Mouse (Mus musculus) CH12.LX (cell line): ENCODE measurements at regions not wholly inside any gene's neighbourhood (a gene's known extent, or its start where the extent isn't known, plus 50 kb on each side); places are given as distances from the start of the nearest gene placed in this dataset.

Experiments
- CHD1 ChIP-seq: IDR thresholded peaks from 2 replicates; pipeline ENCODE4 v1.6.1; 2012; ENCODE audit warnings: low read depth, low read length, improper control_type of control experiment, inconsistent platforms
- CTCF ChIP-seq, 2 experiments: IDR thresholded peaks in 1 of 2; conservative IDR thresholded peaks in 1 of 2; 2 replicates each; pipeline ENCODE4 v1.5.1; 2011 to 2012; ENCODE audit warnings: low read depth in 2 of 2, low read length in 2 of 2, improper control_type of control experiment in 1 of 2, inconsistent platforms in 1 of 2, mild to moderate bottlenecking in 1 of 2, moderate library complexity in 1 of 2
- ELF1 ChIP-seq: IDR thresholded peaks from 2 replicates; pipeline ENCODE4 v1.6.1; 2014; ENCODE audit warnings: low read depth, mild to moderate bottlenecking, inconsistent platforms, low read length, improper control_type of control experiment
- EP300 ChIP-seq: IDR thresholded peaks from 2 replicates; pipeline ENCODE4 v1.6.1; 2011; ENCODE audit warnings: low read length, improper control_type of control experiment
- HCFC1 ChIP-seq: IDR thresholded peaks from 2 replicates; pipeline ENCODE4 v1.6.1; 2012; ENCODE audit warnings: low read depth, mild to moderate bottlenecking, inconsistent platforms, low read length, improper control_type of control experiment
- IRF4 ChIP-seq: IDR thresholded peaks from 2 replicates; pipeline ENCODE4 v1.6.1; 2014; ENCODE audit warnings: low read depth, mild to moderate bottlenecking, inconsistent platforms, low read length, improper control_type of control experiment
- JUND ChIP-seq: conservative IDR thresholded peaks from 2 replicates; pipeline ENCODE4 v1.6.1; 2011; ENCODE audit warnings: low read depth, low read length, improper control_type of control experiment
- MAX ChIP-seq: IDR thresholded peaks from 2 replicates; pipeline ENCODE4 v1.6.1; 2011; ENCODE audit warnings: low read length, improper control_type of control experiment
- NELFE ChIP-seq: IDR thresholded peaks from 2 replicates; pipeline ENCODE4 v1.6.1; 2011; ENCODE audit warnings: low read depth, low read length, improper control_type of control experiment
- POLR2A ChIP-seq: IDR thresholded peaks from 2 replicates; pipeline ENCODE4 v1.6.1; 2011; ENCODE audit warnings: low read depth, mild to moderate bottlenecking, improper control_type of control experiment, low read length
- POLR2AphosphoS2 ChIP-seq: IDR thresholded peaks from 2 replicates; pipeline ENCODE4 v1.6.1; 2011; ENCODE audit warnings: low read depth, low read length, improper control_type of control experiment
- TBP ChIP-seq: conservative IDR thresholded peaks from 2 replicates; pipeline ENCODE4 v1.6.1; 2011; ENCODE audit warnings: low read depth, low read length, improper control_type of control experiment
- TCF12 ChIP-seq: IDR thresholded peaks from 2 replicates; pipeline ENCODE4 v1.6.1; 2014; ENCODE audit warnings: low read depth, mild to moderate bottlenecking, inconsistent platforms, low read length, improper control_type of control experiment

GRCm38 (mm10) chr15:17933875-17934274, 884.9 kb upstream of the Cdh10 start:
- TF ChIP-seq CHD1 (no peak), TBP (no peak), JUND (no peak), ELF1 (no peak), IRF4 (no peak), POLR2AphosphoS2 (no peak), EP300 (no peak), CTCF (conservative IDR thresholded peaks at IDR 0.05 in 1 of 2, IDR thresholded peaks at IDR 0.05 in 1 of 2; ENCODE audit: low read depth in 2 of 2, low read length in 2 of 2) (no peak), TCF12 (no peak), MAX (no peak), POLR2A (no peak), NELFE (no peak), HCFC1 (no peak)
